Mouse (Mus musculus) kidney, adult 2 months (tissue): ENCODE results near the gene Enthd1. TPM values are rescaled to one million over a fixed set of nuclear protein-coding genes. Genes with fewer than 3 reads are reported as not detected.

Experiments
- DNase-seq: peaks from one replicate; pipeline ENCODE4 v3.0.0; 2021
- H3K27ac ChIP-seq: fragments of 200-500 bp; 2 replicates; pipeline ENCODE4 v1.5.1; 2012; ENCODE audit warnings: low read depth, low read length, control low read depth, inconsistent platforms; ENCODE audit not compliant: insufficient read depth
- H3K27me3 ChIP-seq: fragments of 200-500 bp; replicated peaks from 2 replicates; pipeline ENCODE4 v1.6.1; 2012; ENCODE audit warnings: mild to moderate bottlenecking, moderate library complexity, low read length, inconsistent platforms; ENCODE audit not compliant: control insufficient read depth, insufficient read depth
- H3K36me3 ChIP-seq: fragments of 200-500 bp; 2 replicates; pipeline ENCODE4 v1.6.1; 2012; ENCODE audit warnings: mild to moderate bottlenecking, moderate library complexity, low read length, inconsistent platforms; ENCODE audit not compliant: control insufficient read depth, insufficient read depth
- H3K4me1 ChIP-seq: fragments of 200-500 bp; 2 replicates; pipeline ENCODE4 v1.6.1; 2011; ENCODE audit warnings: low read length; ENCODE audit not compliant: control insufficient read depth, insufficient read depth
- H3K4me3 ChIP-seq: fragments of 200-500 bp; 2 replicates; pipeline ENCODE4 v1.5.1; 2011; ENCODE audit warnings: mild to moderate bottlenecking, low read depth, low read length, control low read depth; ENCODE audit not compliant: insufficient read depth
- CTCF ChIP-seq: fragments of 200-500 bp; conservative IDR thresholded peaks from 2 replicates; pipeline ENCODE4 v1.5.1; 2011; ENCODE audit warnings: low read depth, mild to moderate bottlenecking, control low read depth, low read length, moderate library complexity, mixed read lengths; ENCODE audit not compliant: insufficient read depth, insufficient read length
- POLR2A ChIP-seq: fragments of 200-500 bp; IDR thresholded peaks from one replicate; pipeline ENCODE4 v1.6.1; 2011; ENCODE audit warnings: low read depth, low read length, control low read depth
- WGBS: fragments of 180-500 bp; shearing (Covaris S2); methylation state at CpG from one replicate; pipeline ENCODE4 v1.1.7; 2018; 5-methylcytosine and 5-hydroxymethylcytosine counted together
- polyA plus RNA-seq: library from polyadenylated mRNA; depleted of rRNA; stranded (reverse); fragments of >200 nt; gene quantifications from 2 replicates; pipeline ENCODE4 v1.2.3, GENCODE M21; 2012

Gene Enthd1
- polyA plus RNA-seq, 1 experiment = not detected

- no peak overlapping the region for H3K27ac ChIP-seq
- 66% methylated on average over 3 of the region's 3 CpGs for WGBS
Observed at GRCm38 (mm10) chr15:80567139-80567538, 2.2 kb upstream of the Enthd1 start.

GRCm38 (mm10) chr15:80566696-80567095 is 1.7 kb upstream of the Enthd1 start:
- WGBS = 93% methylated on average over 6 of the region's 6 CpGs
- DNase-seq = no peak

More at GRCm38 (mm10) chr15:80567139-80567538, 2.2 kb upstream of the Enthd1 start:
- TF ChIP-seq POLR2A (no peak), CTCF (no peak)
- no peak overlapping the region for H3K4me3 ChIP-seq
- H3K4me1 ChIP-seq = no peaks in the 10 kb centered on the region
- DNase-seq = no peak
- no peaks in the 10 kb centered on the region for H3K36me3 ChIP-seq
- no peaks in the 10 kb centered on the region for H3K27me3 ChIP-seq

GRCm38 (mm10) chr15:80563634-80564208 is 1.2 kb downstream of the Enthd1 start:
- no peaks in the 10 kb centered on the region for H3K36me3 ChIP-seq
- H3K27me3 ChIP-seq = no peaks in the 10 kb centered on the region
- TF ChIP-seq POLR2A (no peak), CTCF (peak; percentile 28; the same call in 1 of the 2 replicates)
- DNase-seq = peak; percentile 4
- no peak overlapping the region for H3K4me3 ChIP-seq
- no peak overlapping the region; the same call in 1 of the 2 replicates for H3K27ac ChIP-seq
- 91% methylated on average over 6 of the region's 6 CpGs for WGBS
- H3K4me1 ChIP-seq = no peaks in the 10 kb centered on the region

More at GRCm38 (mm10) chr15:80566696-80567095, 1.7 kb upstream of the Enthd1 start:
- Histone ChIP-seq H3K4me3 (no peak overlapping the region), H3K4me1 (no peaks in the 10 kb centered on the region), H3K27ac (no peak overlapping the region), H3K36me3 (no peaks in the 10 kb centered on the region), H3K27me3 (no peaks in the 10 kb centered on the region)
- TF ChIP-seq CTCF (no peak), POLR2A (no peak)

- no peak for DNase-seq
- H3K36me3 ChIP-seq = no peaks in the 10 kb centered on the region
- H3K27me3 ChIP-seq = no peaks in the 10 kb centered on the region
- WGBS = 78% methylated on average over 3 of the region's 3 CpGs
- H3K4me3 ChIP-seq = no peak overlapping the region
- no peak for TF ChIP-seq CTCF
- TF ChIP-seq POLR2A = no peak
- H3K27ac ChIP-seq = no peak overlapping the region
- H3K4me1 ChIP-seq = no peaks in the 10 kb centered on the region
Observed at GRCm38 (mm10) chr15:80562446-80562845, 2.5 kb downstream of the Enthd1 start.

- no peak for DNase-seq
- TF ChIP-seq POLR2A (no peak), CTCF (no peak)
Observed at GRCm38 (mm10) chr15:80560646-80561580, 4.0 kb downstream of the Enthd1 start.

GRCm38 (mm10) chr15:80559978-80560377 is 5.0 kb downstream of the Enthd1 start:
- TF ChIP-seq POLR2A (no peak), CTCF (no peak)
- no peaks in the 10 kb centered on the region for H3K4me1 ChIP-seq
- H3K36me3 ChIP-seq = no peaks in the 10 kb centered on the region
- no peaks in the 10 kb centered on the region for H3K27me3 ChIP-seq
- DNase-seq = no peak
- 45% methylated on average over 14 of the region's 14 CpGs for WGBS
- H3K27ac ChIP-seq = no peak overlapping the region
- H3K4me3 ChIP-seq = no peak overlapping the region

More at GRCm38 (mm10) chr15:80560646-80561580, 4.0 kb downstream of the Enthd1 start:
- H3K4me1 ChIP-seq = no peaks in the 10 kb centered on the region
- no peaks in the 10 kb centered on the region for H3K36me3 ChIP-seq
- H3K27ac ChIP-seq = no peak overlapping the region
- H3K4me3 ChIP-seq = no peak overlapping the region
- H3K27me3 ChIP-seq = no peaks in the 10 kb centered on the region
- 49% methylated on average over 15 of the region's 15 CpGs for WGBS

- Histone ChIP-seq H3K4me1 (no peaks in the 10 kb centered on the region), H3K27ac (no peak overlapping the region), H3K36me3 (no peaks in the 10 kb centered on the region), H3K27me3 (no peaks in the 10 kb centered on the region), H3K4me3 (no peak overlapping the region)
- TF ChIP-seq POLR2A (no peak), CTCF (no peak)
- DNase-seq = peak; percentile 7
- 28% methylated on average over 12 of the region's 12 CpGs for WGBS
Observed at GRCm38 (mm10) chr15:80559534-80559933, 5.4 kb downstream of the Enthd1 start.
